In the genomic region with DNA sequence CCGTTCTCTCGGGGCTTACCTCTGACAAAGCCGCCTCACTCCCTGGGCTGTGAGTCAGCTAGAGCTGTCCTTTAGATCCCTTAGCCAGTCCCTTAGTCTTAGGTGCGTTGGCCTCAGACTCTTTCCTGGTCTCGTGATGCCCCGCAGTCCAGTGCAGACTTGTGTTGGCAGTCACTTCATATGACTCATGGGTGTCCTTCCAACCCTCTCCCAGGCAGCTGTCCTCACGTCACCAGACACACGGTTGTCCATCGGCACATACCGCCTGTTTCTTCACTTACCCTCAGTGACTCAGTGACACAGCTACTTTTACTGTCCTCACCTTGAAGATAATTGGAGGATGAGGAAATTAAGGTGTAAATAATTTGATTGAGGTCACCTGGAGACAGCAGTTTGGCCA, we compare ENCODE assay signal across 21 mouse cellular contexts. TPM values are rescaled to one million over a fixed set of nuclear protein-coding genes. Genes with fewer than 3 reads are reported as not detected.
A peak's percentile ranks its signal among the peaks of the same experiment; 100 is the strongest.
DNase-seq lines count a peak whose midpoint lies in the region; ATAC-seq and TF ChIP-seq lines count a peak whose summit lies in the region.
"Had no signal": no experiment of that assay in that cellular context is flagged by ENCODE, and none has a peak within 500 bp of the region (broad histone marks: within the 10 kb centered on the region; RNA-seq: fewer than 3 reads in every experiment).

No protein-coding gene starts in this region.

- no peaks in the 10 kb centered on the region for H3K9me3 ChIP-seq in heart, postnatal 0 days (replicated peaks; ENCODE audit: control insufficient read depth, low read length)
- no peaks in the 10 kb centered on the region for H3K9me3 ChIP-seq in midbrain, postnatal 0 days (ENCODE audit: low read length)
- H3K9me3 ChIP-seq in forebrain, embryonic 14.5 days (replicated peaks; ENCODE audit: control insufficient read depth, low read length) = no peaks in the 10 kb centered on the region
- H3K9me3 ChIP-seq: limb, embryonic 13.5 days; lung, embryonic 15.5 days; midbrain, embryonic 12.5 days; neural tube, embryonic 12.5 days had no signal

- H3K4me2 ChIP-seq in heart, postnatal 0 days (ENCODE audit: low read depth, low read length) = no peak overlapping the region
- no peak overlapping the region for H3K4me2 ChIP-seq in midbrain, postnatal 0 days (ENCODE audit: low read depth, low read length, poor library complexity, severe bottlenecking)
- H3K4me2 ChIP-seq in forebrain, embryonic 14.5 days (ENCODE audit: low read length) = no peak overlapping the region
- H3K4me2 ChIP-seq: hindbrain, embryonic 14.5 days; limb, embryonic 13.5 days; lung, embryonic 15.5 days; midbrain, embryonic 12.5 days; neural tube, embryonic 12.5 days had no signal

- no peaks in the 10 kb centered on the region for H3K27me3 ChIP-seq in heart, postnatal 0 days (ENCODE audit: control insufficient read depth, insufficient read depth, low read length)
- no peaks in the 10 kb centered on the region for H3K27me3 ChIP-seq in midbrain, postnatal 0 days (ENCODE audit: insufficient read depth, low read length)
- H3K27me3 ChIP-seq in forebrain, embryonic 14.5 days (replicated peaks; ENCODE audit: control insufficient read depth, insufficient read depth, low read length) = no peaks in the 10 kb centered on the region
- H3K27me3 ChIP-seq: limb, embryonic 13.5 days; lung, embryonic 15.5 days; midbrain, embryonic 12.5 days; neural tube, embryonic 12.5 days; Patski had no signal

- no peak overlapping the region for H3K9ac ChIP-seq in heart, postnatal 0 days (replicated peaks; ENCODE audit: low read depth, low read length)
- no peak overlapping the region for H3K9ac ChIP-seq in midbrain, postnatal 0 days (replicated peaks; ENCODE audit: low read length, poor library complexity, severe bottlenecking)
- no peak overlapping the region for H3K9ac ChIP-seq in forebrain, embryonic 14.5 days (ENCODE audit: low read length)
- H3K9ac ChIP-seq: hindbrain, embryonic 14.5 days; limb, embryonic 13.5 days; liver, embryonic 14.5 days; lung, embryonic 15.5 days; midbrain, embryonic 12.5 days; neural tube, embryonic 12.5 days had no signal

- no peak overlapping the region for H3K4me3 ChIP-seq in heart, postnatal 0 days (ENCODE audit: low read depth, low read length)
- H3K4me3 ChIP-seq in midbrain, postnatal 0 days (ENCODE audit: low read depth, low read length) = no peak overlapping the region
- H3K4me3 ChIP-seq in forebrain, embryonic 14.5 days (ENCODE audit: low read depth, low read length) = no peak overlapping the region
- H3K4me3 ChIP-seq: limb, embryonic 13.5 days; lung, embryonic 15.5 days; midbrain, embryonic 12.5 days; neural tube, embryonic 12.5 days had no signal

- no peak for TF ChIP-seq EP300 in heart, postnatal 0 days (IDR thresholded peaks at IDR 0.05; ENCODE audit: low read depth)

- 78% methylated on average over 10 of the region's 10 CpGs for WGBS in heart, postnatal 0 days
- 98% methylated on average over 10 of the region's 10 CpGs for WGBS in midbrain, postnatal 0 days
- WGBS in forebrain, embryonic 14.5 days = 96% methylated on average over 10 of the region's 10 CpGs

- H3K36me3 ChIP-seq in heart, postnatal 0 days (replicated peaks; ENCODE audit: control insufficient read depth, insufficient read depth, low read length) = peaks cover 74% of the 10 kb centered on the region
- H3K36me3 ChIP-seq in midbrain, postnatal 0 days (ENCODE audit: insufficient read depth, low read length) = peaks cover 54% of the 10 kb centered on the region
- peaks cover 72% of the 10 kb centered on the region for H3K36me3 ChIP-seq in forebrain, embryonic 14.5 days (ENCODE audit: control insufficient read depth, insufficient read depth, low read length)

- no peak overlapping the region for H3K27ac ChIP-seq in heart, postnatal 0 days (ENCODE audit: low read depth)
- no peak overlapping the region for H3K27ac ChIP-seq in midbrain, postnatal 0 days (ENCODE audit: low read depth, low read length)
- no peak overlapping the region for H3K27ac ChIP-seq in forebrain, embryonic 14.5 days (ENCODE audit: low read depth, low read length)
- H3K27ac ChIP-seq: hindbrain, embryonic 14.5 days; limb, embryonic 13.5 days; liver, embryonic 14.5 days; lung, embryonic 15.5 days; midbrain, embryonic 12.5 days; neural tube, embryonic 12.5 days had no signal

- TF ChIP-seq CTCF in heart, postnatal 0 days (IDR thresholded peaks at IDR 0.05; ENCODE audit: low read depth) = no peak
- no peak for TF ChIP-seq CTCF in midbrain, postnatal 0 days (IDR thresholded peaks at IDR 0.05)

- no peaks in the 10 kb centered on the region for H3K4me1 ChIP-seq in heart, postnatal 0 days (ENCODE audit: control insufficient read depth, insufficient read depth)
- H3K4me1 ChIP-seq in midbrain, postnatal 0 days (ENCODE audit: insufficient read depth, low read length) = no peaks in the 10 kb centered on the region
- H3K4me1 ChIP-seq in forebrain, embryonic 14.5 days (ENCODE audit: control insufficient read depth, insufficient read depth, low read length) = no peaks in the 10 kb centered on the region
- H3K4me1 ChIP-seq: limb, embryonic 13.5 days; lung, embryonic 15.5 days; midbrain, embryonic 12.5 days; neural tube, embryonic 12.5 days had no signal

- DNase-seq in gastrocnemius, adult 18-20 months (ENCODE audit: low spot score) = peak; percentile 4
- no peak for DNase-seq in gastrocnemius, adult 8-10 months (ENCODE audit: low spot score in 2 of 2)
- DNase-seq in urinary bladder, adult 18-20 months (ENCODE audit: low spot score in 2 of 2) = peak; percentile 31 to 49
- no peak for DNase-seq in urinary bladder, postnatal 25 days (ENCODE audit: low spot score)
- no peak for DNase-seq in heart, postnatal 0 days (ENCODE audit: low spot score)
- no peak for DNase-seq in midbrain, postnatal 0 days (ENCODE audit: low spot score)
- DNase-seq in forebrain, embryonic 14.5 days (ENCODE audit: low spot score) = no peak
- DNase-seq in left cerebral cortex, adult 11 months (ENCODE audit: low spot score) = no peak
- DNase-seq: cerebellum, adult 8-10 months; gastrocnemius, postnatal 36 days; kidney, postnatal 4 days; right cerebral cortex, postnatal 4 days; thymus, postnatal 14 days had no signal

- ATAC-seq in heart, postnatal 0 days (ENCODE audit: insufficient read depth, low read depth) = peak; percentile 58
- ATAC-seq in midbrain, postnatal 0 days (ENCODE audit: low FRiP score) = no peak
- no peak for ATAC-seq in forebrain, embryonic 14.5 days
- ATAC-seq: CD4-positive, CD25-positive, alpha-beta regulatory T cell, adult 4 months; Patski had no signal

RNA-seq across cellular contexts. Expression of a gene that starts 12.3 kb away (rescaled TPM):
- total RNA-seq in gastrocnemius, adult 18-20 months (2021) = 1 to 10 TPM in 1 of 2 experiments, under 1 TPM in 1; 0.89 to 1.3 TPM
- 1 to 10 TPM in 3 of 4 experiments, under 1 TPM in 1; 0.70 to 1.4 (median 1.2) TPM for total RNA-seq in gastrocnemius, adult 8-10 months (2022)
- total RNA-seq in heart, postnatal 0 days (2014; rRNA removed; ENCODE audit: low replicate concordance) = 7.1 and 8.0 TPM in 2 replicates
- 9.4 and 10.1 TPM in 2 replicates for polyA plus RNA-seq in heart, postnatal 0 days (2015; fragmentation: Nextera tagmentation; extraction: Ambion mirVana)
- 3.0 and 5.4 TPM in 2 replicates for total RNA-seq in midbrain, postnatal 0 days (2014; rRNA removed)
- polyA plus RNA-seq in midbrain, postnatal 0 days (2015; fragmentation: Nextera tagmentation; extraction: Ambion mirVana) = 4.5 and 4.6 TPM in 2 replicates
- 6.1 and 7.3 TPM in 2 replicates for polyA plus RNA-seq in forebrain, embryonic 14.5 days (2014; fragmentation: Nextera tagmentation; extraction: Ambion mirVana)

RNA-seq across cellular contexts. Expression of a gene that starts 22.2 kb away (rescaled TPM):
- total RNA-seq in gastrocnemius, adult 18-20 months (2021) = 10 to 100 TPM; 25.5 to 26.3 TPM
- 10 to 100 TPM; 28.2 to 32.1 (median 29.8) TPM for total RNA-seq in gastrocnemius, adult 8-10 months (2022)
- 14.0 and 18.1 TPM in 2 replicates for total RNA-seq in heart, postnatal 0 days (2014; rRNA removed; ENCODE audit: low replicate concordance)
- polyA plus RNA-seq in heart, postnatal 0 days (2015; fragmentation: Nextera tagmentation; extraction: Ambion mirVana) = 19.5 and 20.9 TPM in 2 replicates
- 33.2 and 38.9 TPM in 2 replicates for total RNA-seq in midbrain, postnatal 0 days (2014; rRNA removed)
- polyA plus RNA-seq in midbrain, postnatal 0 days (2015; fragmentation: Nextera tagmentation; extraction: Ambion mirVana) = 37.4 and 40.9 TPM in 2 replicates
- polyA plus RNA-seq in forebrain, embryonic 14.5 days (2014; fragmentation: Nextera tagmentation; extraction: Ambion mirVana) = 29.1 and 32.8 TPM in 2 replicates

RNA-seq across cellular contexts. Expression of a gene that starts 29.2 kb away (rescaled TPM):
- total RNA-seq in gastrocnemius, adult 18-20 months (2021) = under 1 TPM; 0.21 to 0.23 TPM
- total RNA-seq in gastrocnemius, adult 8-10 months (2022) = under 1 TPM in 1 of 4 experiments, not detected in 3; 0.29 TPM
- total RNA-seq in heart, postnatal 0 days (2014; rRNA removed; ENCODE audit: low replicate concordance) = 24.9 and 30.0 TPM in 2 replicates
- polyA plus RNA-seq in heart, postnatal 0 days (2015; fragmentation: Nextera tagmentation; extraction: Ambion mirVana) = 14.3 and 15.0 TPM in 2 replicates
- 4.1 and 7.5 TPM in 2 replicates for total RNA-seq in midbrain, postnatal 0 days (2014; rRNA removed)
- polyA plus RNA-seq in midbrain, postnatal 0 days (2015; fragmentation: Nextera tagmentation; extraction: Ambion mirVana) = 5.1 and 5.4 TPM in 2 replicates
- polyA plus RNA-seq in forebrain, embryonic 14.5 days (2014; fragmentation: Nextera tagmentation; extraction: Ambion mirVana) = 32.0 and 39.1 TPM in 2 replicates

RNA-seq across cellular contexts. Expression of a gene that starts 48.6 kb away (rescaled TPM):
- total RNA-seq in gastrocnemius, adult 18-20 months (2021) = 1 to 10 TPM; 2.1 to 3.2 TPM
- total RNA-seq in gastrocnemius, adult 8-10 months (2022) = 1 to 10 TPM; 2.1 to 3.1 (median 2.6) TPM
- total RNA-seq in heart, postnatal 0 days (2014; rRNA removed; ENCODE audit: low replicate concordance) = 1.2 and 3.8 TPM in 2 replicates
- polyA plus RNA-seq in heart, postnatal 0 days (2015; fragmentation: Nextera tagmentation; extraction: Ambion mirVana) = 2.7 and 3.4 TPM in 2 replicates
- total RNA-seq in midbrain, postnatal 0 days (2014; rRNA removed) = 4.1 and 4.4 TPM in 2 replicates
- 5.1 and 6.8 TPM in 2 replicates for polyA plus RNA-seq in midbrain, postnatal 0 days (2015; fragmentation: Nextera tagmentation; extraction: Ambion mirVana)
- polyA plus RNA-seq in forebrain, embryonic 14.5 days (2014; fragmentation: Nextera tagmentation; extraction: Ambion mirVana) = 7.5 and 7.9 TPM in 2 replicates

Comparison
In these comparisons a context has a peak if more than half of its experiments do, and no peak if none do; other contexts are left out.
1. DNase-seq: peak in gastrocnemius, adult 18-20 months (single experiment) and urinary bladder, adult 18-20 months (2 of 2); none in gastrocnemius, adult 8-10 months (0 of 2), urinary bladder, postnatal 25 days (single experiment), heart, postnatal 0 days (single experiment), midbrain, postnatal 0 days (single experiment), forebrain, embryonic 14.5 days (single experiment) and left cerebral cortex, adult 11 months (single experiment).